Mouse (Mus musculus): ENCODE measurements around the gene Mkln1. TPM values are rescaled to one million over a fixed set of nuclear protein-coding genes. Genes with fewer than 3 reads are reported as not detected.

The Mkln1 gene
- polyA plus RNA-seq, 1 experiment: 19.7 TPM

- Histone ChIP-seq H3K4me3 (replicated peaks) (no peak overlapping the region), H3K27me3 (replicated peaks) (no peaks in the 10 kb centered on the region), H3K36me3 (replicated peaks; ENCODE audit: low read length) (peaks cover 82% of the 10 kb centered on the region), H3K4me1 (peaks cover 28% of the 10 kb centered on the region), H3K9me3 (no peaks in the 10 kb centered on the region)
- no peak for TF ChIP-seq FLI1 (IDR thresholded peaks at IDR 0.05; ENCODE audit: low read length)
- no peak for TF ChIP-seq GATA1 (IDR thresholded peaks at IDR 0.05; ENCODE audit: borderline replicate concordance, low read length)
Observed at GRCm38 (mm10) chr6:31500260-31500659, 101.7 kb downstream of the Mkln1 start.

- Histone ChIP-seq H3K36me3 (replicated peaks; ENCODE audit: low read length) (peaks cover 84% of the 10 kb centered on the region), H3K4me3 (replicated peaks) (no peak overlapping the region), H3K9me3 (no peaks in the 10 kb centered on the region), H3K4me1 (peaks cover 24% of the 10 kb centered on the region), H3K27me3 (replicated peaks) (no peaks in the 10 kb centered on the region)
- TF ChIP-seq FLI1 (IDR thresholded peaks at IDR 0.05; ENCODE audit: low read length) (no peak), GATA1 (IDR thresholded peaks at IDR 0.05; ENCODE audit: borderline replicate concordance, low read length) (no peak)
Observed at GRCm38 (mm10) chr6:31500691-31501090, 102.2 kb downstream of the Mkln1 start.

- peaks cover 16% of the 10 kb centered on the region for H3K4me1 ChIP-seq
- no peak overlapping the region for H3K4me3 ChIP-seq (replicated peaks)
- H3K9me3 ChIP-seq: no peaks in the 10 kb centered on the region
- TF ChIP-seq GATA1 (IDR thresholded peaks at IDR 0.05; ENCODE audit: borderline replicate concordance, low read length): no peak
- no peak for TF ChIP-seq FLI1 (IDR thresholded peaks at IDR 0.05; ENCODE audit: low read length)
- no peaks in the 10 kb centered on the region for H3K27me3 ChIP-seq (replicated peaks)
- H3K36me3 ChIP-seq (replicated peaks; ENCODE audit: low read length): peaks cover 84% of the 10 kb centered on the region
Observed at GRCm38 (mm10) chr6:31502614-31503013, 104.1 kb downstream of the Mkln1 start.

GRCm38 (mm10) chr6:31513726-31514125 lies 115.2 kb downstream of the Mkln1 start:
- H3K27me3 ChIP-seq (replicated peaks): no peaks in the 10 kb centered on the region
- no peaks in the 10 kb centered on the region for H3K9me3 ChIP-seq
- TF ChIP-seq FLI1 (IDR thresholded peaks at IDR 0.05; ENCODE audit: low read length): no peak
- no peak for TF ChIP-seq GATA1 (IDR thresholded peaks at IDR 0.05; ENCODE audit: borderline replicate concordance, low read length)
- peak overlapping the region; percentile 60 for H3K4me3 ChIP-seq (replicated peaks)
- peaks cover 64% of the 10 kb centered on the region for H3K4me1 ChIP-seq
- H3K36me3 ChIP-seq (replicated peaks; ENCODE audit: low read length): peaks cover 79% of the 10 kb centered on the region

DNA sequence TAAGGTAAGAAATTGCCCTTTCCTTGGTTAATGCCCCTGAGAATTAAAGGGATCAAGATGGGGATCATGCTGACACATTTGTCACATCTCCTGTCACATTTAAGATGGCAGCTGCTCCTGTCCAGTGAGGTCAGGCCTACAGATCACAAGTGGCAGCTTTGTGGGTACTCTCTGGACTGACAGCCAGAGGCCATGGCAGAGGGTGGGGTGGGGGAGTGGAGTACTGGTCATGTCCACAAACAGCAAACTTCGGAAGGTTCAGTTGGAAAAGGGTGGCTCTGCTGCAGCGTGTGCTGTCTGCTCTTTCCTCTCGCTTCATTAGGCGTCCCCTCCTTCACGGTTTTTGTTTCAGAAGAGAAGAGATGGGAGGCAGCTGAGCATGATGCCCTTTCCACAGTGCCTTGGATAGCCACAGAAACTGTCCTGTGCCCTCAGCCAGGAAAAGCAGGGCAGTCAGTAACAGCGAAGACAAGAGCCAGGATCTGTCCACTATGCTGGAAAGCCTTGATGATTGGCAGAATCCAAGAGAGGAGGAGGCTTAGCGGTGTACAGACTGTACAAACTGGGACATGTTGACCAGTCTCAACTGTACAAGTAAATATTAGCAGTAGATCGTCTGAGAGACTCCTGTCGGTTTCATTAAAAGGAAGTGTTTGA lies 119.3 kb downstream of the Mkln1 start:
- Histone ChIP-seq H3K9me3 (no peaks in the 10 kb centered on the region), H3K4me3 (replicated peaks) (peak overlapping the region; percentile 44), H3K27me3 (replicated peaks) (no peaks in the 10 kb centered on the region), H3K4me1 (peaks cover 99% of the 10 kb centered on the region), H3K36me3 (replicated peaks; ENCODE audit: low read length) (peaks cover 88% of the 10 kb centered on the region)
- no peak for TF ChIP-seq GATA1 (IDR thresholded peaks at IDR 0.05; ENCODE audit: borderline replicate concordance, low read length)
- TF ChIP-seq FLI1 (IDR thresholded peaks at IDR 0.05; ENCODE audit: low read length): no peak

GRCm38 (mm10) chr6:31518338-31518698 lies 119.8 kb downstream of the Mkln1 start:
- no peaks in the 10 kb centered on the region for H3K27me3 ChIP-seq (replicated peaks)
- H3K36me3 ChIP-seq (replicated peaks; ENCODE audit: low read length): peaks cover 90% of the 10 kb centered on the region

GRCm38 (mm10) chr6:31519001-31519471 lies 120.5 kb downstream of the Mkln1 start:
- TF ChIP-seq GATA1 (IDR thresholded peaks at IDR 0.05; ENCODE audit: borderline replicate concordance, low read length) (no peak), FLI1 (IDR thresholded peaks at IDR 0.05; ENCODE audit: low read length) (no peak)
- Histone ChIP-seq H3K4me1 (peaks cover 95% of the 10 kb centered on the region), H3K4me3 (replicated peaks) (peak overlapping the region; percentile 30), H3K27me3 (replicated peaks) (no peaks in the 10 kb centered on the region), H3K9me3 (no peaks in the 10 kb centered on the region), H3K36me3 (replicated peaks; ENCODE audit: low read length) (peaks cover 93% of the 10 kb centered on the region)

More at GRCm38 (mm10) chr6:31518338-31518698, 119.8 kb downstream of the Mkln1 start:
- Histone ChIP-seq H3K4me1 (peaks cover 96% of the 10 kb centered on the region), H3K4me3 (replicated peaks) (no peak overlapping the region), H3K9me3 (no peaks in the 10 kb centered on the region)
- TF ChIP-seq GATA1 (IDR thresholded peaks at IDR 0.05; ENCODE audit: borderline replicate concordance, low read length): no peak
- no peak for TF ChIP-seq FLI1 (IDR thresholded peaks at IDR 0.05; ENCODE audit: low read length)

- H3K36me3 ChIP-seq (replicated peaks; ENCODE audit: low read length): peaks cover 94% of the 10 kb centered on the region
- peaks cover 95% of the 10 kb centered on the region for H3K4me1 ChIP-seq
- no peak overlapping the region for H3K4me3 ChIP-seq (replicated peaks)
Observed at GRCm38 (mm10) chr6:31520486-31521215, 122.1 kb downstream of the Mkln1 start.

GRCm38 (mm10) chr6:31521491-31522355 lies 123.2 kb downstream of the Mkln1 start:
- H3K36me3 ChIP-seq (replicated peaks; ENCODE audit: low read length): peaks cover 96% of the 10 kb centered on the region
- no peak for TF ChIP-seq FLI1 (IDR thresholded peaks at IDR 0.05; ENCODE audit: low read length)
- no peak for TF ChIP-seq GATA1 (IDR thresholded peaks at IDR 0.05; ENCODE audit: borderline replicate concordance, low read length)
- H3K4me1 ChIP-seq: peaks cover 95% of the 10 kb centered on the region
- H3K4me3 ChIP-seq (replicated peaks): no peak overlapping the region
- no peaks in the 10 kb centered on the region for H3K9me3 ChIP-seq
- H3K27me3 ChIP-seq (replicated peaks): no peaks in the 10 kb centered on the region

More at GRCm38 (mm10) chr6:31520486-31521215, 122.1 kb downstream of the Mkln1 start:
- TF ChIP-seq GATA1 (IDR thresholded peaks at IDR 0.05; ENCODE audit: borderline replicate concordance, low read length) (no peak), FLI1 (IDR thresholded peaks at IDR 0.05; ENCODE audit: low read length) (no peak)
- no peaks in the 10 kb centered on the region for H3K9me3 ChIP-seq
- no peaks in the 10 kb centered on the region for H3K27me3 ChIP-seq (replicated peaks)

Data from megakaryocyte, embryonic 14.5 days (primary cell).